Mouse (Mus musculus): ENCODE measurements around the gene Fkbp8. TPM values are rescaled to one million over a fixed set of nuclear protein-coding genes. Genes with fewer than 3 reads are reported as not detected.
A peak's percentile ranks its signal among the peaks of the same experiment; 100 is the strongest.

Gene Fkbp8
- total RNA-seq, 2 experiments from 2014 or later: 133 to 138 TPM

- intact Hi-C loops (cut with DNase I): loop anchor here (1.0 kb wide), 1 partner anchor 12 kb away; the partner anchor contains the start of gene Uba52
Measured at GRCm38 (mm10) chr8:70522592-70523403, 4.7 kb upstream of the Fkbp8 start.

GRCm38 (mm10) chr8:70527111-70527511, 413 bp upstream of the Fkbp8 start:
- intact Hi-C loops (cut with DNase I): no loop called here

More at GRCm38 (mm10) chr8:70522592-70523403, 4.7 kb upstream of the Fkbp8 start:
- DNase-seq: peak; percentile 94 to 96

GRCm38 (mm10) chr8:70528182-70528797, 766 bp downstream of the Fkbp8 start:
- intact Hi-C loops (cut with DNase I): no loop called here
- DNase-seq: no peak

More at GRCm38 (mm10) chr8:70527111-70527511, 413 bp upstream of the Fkbp8 start:
- DNase-seq: no peak

GRCm38 (mm10) chr8:70529299-70529698, 1.8 kb downstream of the Fkbp8 start:
- intact Hi-C loops (cut with DNase I): no loop called here
- DNase-seq: no peak

- intact Hi-C loops (cut with DNase I): no loop called here
- no peak for DNase-seq
Measured at GRCm38 (mm10) chr8:70529741-70530161, 2.2 kb downstream of the Fkbp8 start.

GRCm38 (mm10) chr8:70530314-70530713, 2.8 kb downstream of the Fkbp8 start:
- intact Hi-C loops (cut with DNase I): no loop called here
- no peak for DNase-seq

GRCm38 (mm10) chr8:70534281-70534680, 6.8 kb downstream of the Fkbp8 start:
- intact Hi-C loops (cut with DNase I): no loop called here

GRCm38 (mm10) chr8:70535221-70535620, 7.7 kb downstream of the Fkbp8 start:
- intact Hi-C loops (cut with DNase I): no loop called here
- no peak for DNase-seq

More at GRCm38 (mm10) chr8:70534281-70534680, 6.8 kb downstream of the Fkbp8 start:
- no peak for DNase-seq

- no peak for DNase-seq
- intact Hi-C loops (cut with DNase I): no loop called here
Measured at GRCm38 (mm10) chr8:70535701-70536100, 8.2 kb downstream of the Fkbp8 start.

- intact Hi-C loops (cut with DNase I): loop anchor here (2.0 kb wide), 1 partner anchor 27 kb away; the partner anchor contains the start of gene Uba52
- peak; percentile 69 to 70 for DNase-seq
Measured at GRCm38 (mm10) chr8:70538024-70538579, 10.6 kb downstream of the Fkbp8 start.

GRCm38 (mm10) chr8:70538633-70539076, 11.1 kb downstream of the Fkbp8 start:
- intact Hi-C loops (cut with DNase I): loop anchor here (2.0 kb wide), 1 partner anchor 28 kb away; the partner anchor contains the start of gene Uba52
- peak; percentile 99 for DNase-seq

GRCm38 (mm10) chr8:70539077-70539813, 11.7 kb downstream of the Fkbp8 start, which contains the start of gene Ell:
Ell (plus strand) TSS chr8:70539457.
- DNase-seq: peak; percentile 99
- intact Hi-C loops (cut with DNase I): loop anchor here (2.0 kb wide), 1 partner anchor 28 kb away; the partner anchor contains the start of gene Uba52

- no peak for DNase-seq
- intact Hi-C loops (cut with DNase I): no loop called here
Measured at GRCm38 (mm10) chr8:70540013-70540506, 12.5 kb downstream of the Fkbp8 start.

- intact Hi-C loops (cut with DNase I): no loop called here
- DNase-seq: peak in 1 of 2 experiments; percentile 28
Measured at GRCm38 (mm10) chr8:70540507-70541071, 13.1 kb downstream of the Fkbp8 start.

- DNase-seq: no peak
- intact Hi-C loops (cut with DNase I): no loop called here
Measured at GRCm38 (mm10) chr8:70541081-70541480, 13.6 kb downstream of the Fkbp8 start.

GRCm38 (mm10) chr8:70544200-70544687, 16.7 kb downstream of the Fkbp8 start:
- DNase-seq: peak; percentile 38 to 51
- intact Hi-C loops (cut with DNase I): no loop called here

GRCm38 (mm10) chr8:70546412-70546811, 18.9 kb downstream of the Fkbp8 start:
- DNase-seq: no peak
- intact Hi-C loops (cut with DNase I): loop anchor here (5.0 kb wide), 1 partner anchor 41 kb away; no protein-coding TSS in a partner anchor

- DNase-seq: no peak
- intact Hi-C loops (cut with DNase I): loop anchor here (5.0 kb wide), 1 partner anchor 40 kb away; no protein-coding TSS in a partner anchor
Measured at GRCm38 (mm10) chr8:70547762-70548161, 20.2 kb downstream of the Fkbp8 start.

Measured in heart, postnatal 36 days (tissue).